Mouse (Mus musculus): ENCODE measurements at regions not wholly inside any gene's neighbourhood (a gene's known extent, or its start where the extent isn't known, plus 50 kb on each side); places are given as distances from the start of the nearest gene placed in this dataset.

DNA sequence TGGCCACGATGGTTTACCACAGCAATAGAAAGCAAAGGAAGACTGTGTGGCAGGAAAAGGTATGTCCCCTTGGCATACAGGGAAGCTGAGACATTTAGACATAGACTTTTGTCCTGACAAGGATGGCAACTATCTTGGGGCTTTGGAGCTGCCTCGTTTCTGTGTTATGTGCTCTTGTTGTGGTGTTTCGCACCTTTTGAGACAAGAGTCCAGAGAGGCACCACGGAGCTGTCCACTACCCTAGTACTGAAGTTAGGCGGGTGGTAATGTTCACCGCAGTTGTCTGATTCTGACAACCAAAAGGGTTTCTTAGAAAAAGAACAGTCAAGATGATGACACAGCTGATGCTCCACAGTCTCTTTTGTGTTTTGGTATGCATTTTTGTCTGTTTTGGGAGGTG, 90.9 kb upstream of the Got2 start:
- peak in 1 of 2 experiments; percentile 15 for DNase-seq (ENCODE audit: low spot score in 2 of 2)

DNA sequence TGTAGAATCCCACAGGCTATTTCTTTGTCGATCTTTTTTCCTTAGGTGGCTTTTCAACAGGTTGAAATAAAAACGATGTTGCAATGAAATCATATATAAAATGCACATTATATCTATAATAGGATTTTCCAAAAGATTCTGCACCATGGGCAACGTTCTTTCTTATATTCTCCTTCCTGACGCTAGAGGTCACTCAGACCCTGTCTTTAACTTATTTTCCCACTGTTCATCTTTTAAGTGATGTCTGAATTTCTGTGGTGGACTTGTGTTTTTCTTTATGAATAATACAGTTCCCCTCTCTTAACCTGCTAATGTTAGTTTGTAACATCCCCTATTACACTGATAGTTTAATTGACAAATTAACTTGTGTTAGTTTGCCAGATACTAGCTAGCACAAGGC, 86.5 kb upstream of the Got2 start:
- DNase-seq (ENCODE audit: low spot score in 2 of 2), result no peak

GRCm38 (mm10) chr8:95974231-95974630, 85.9 kb upstream of the Got2 start:
- DNase-seq (ENCODE audit: low spot score in 2 of 2), result no peak

GRCm38 (mm10) chr8:95973571-95973970, 85.2 kb upstream of the Got2 start:
- no peak for DNase-seq (ENCODE audit: low spot score in 2 of 2)

DNA sequence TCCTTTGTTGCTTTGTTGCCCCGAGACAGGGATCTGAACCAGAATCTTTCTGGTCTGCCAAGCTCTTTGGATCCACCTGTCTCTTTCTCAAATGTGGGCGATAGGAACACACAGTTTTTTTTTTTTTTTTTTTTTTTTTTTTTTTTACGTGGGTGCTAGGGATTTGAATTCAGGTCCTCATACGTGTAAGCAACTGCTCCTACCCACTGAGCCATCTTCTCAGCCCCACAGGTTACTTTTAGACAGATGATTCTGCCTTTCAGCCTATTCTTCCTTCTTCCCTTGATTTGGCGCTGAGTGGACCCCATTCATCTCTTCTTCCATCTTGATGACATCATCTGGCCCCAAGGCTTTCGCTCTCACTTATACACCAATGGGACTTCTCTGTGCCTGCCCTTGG, 80.5 kb upstream of the Got2 start:
- DNase-seq (ENCODE audit: low spot score in 2 of 2), result no peak

GRCm38 (mm10) chr8:95966430-95966829, 78.1 kb upstream of the Got2 start:
- no peak for DNase-seq (ENCODE audit: low spot score in 2 of 2)

GRCm38 (mm10) chr8:95952257-95952656, 63.9 kb upstream of the Got2 start:
- no peak for DNase-seq (ENCODE audit: low spot score in 2 of 2)

DNA sequence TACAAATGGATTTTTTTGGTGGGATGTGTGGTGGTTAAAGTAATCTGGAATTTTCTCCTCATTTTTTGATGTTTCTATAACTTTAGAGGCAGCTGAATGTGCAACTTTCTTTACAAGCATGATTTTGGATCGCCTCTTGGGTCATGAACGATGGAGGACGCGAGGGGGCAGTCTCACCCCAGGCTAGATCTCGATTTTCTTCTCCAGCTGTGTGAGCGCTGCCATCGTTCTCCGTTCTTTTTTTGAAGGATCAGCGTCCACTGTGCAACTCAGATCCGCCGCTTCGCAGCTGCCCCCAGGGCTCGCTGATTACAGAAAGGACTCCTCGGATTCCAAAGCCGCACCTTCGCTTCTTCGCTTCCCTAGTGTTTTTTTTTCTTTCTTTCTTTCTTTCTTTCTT, 63.4 kb upstream of the Got2 start:
- peak in 1 of 2 experiments; percentile 35 for DNase-seq (ENCODE audit: low spot score in 2 of 2)

Measured in spleen, postnatal 10 days (tissue).